ENCODE assay signal across 8 mouse cellular contexts in genomic region chr6:108185685-108186009, GRCm38 (mm10). TPM values are rescaled to one million over a fixed set of nuclear protein-coding genes. Genes with fewer than 3 reads are reported as not detected.
DNase-seq lines count a peak whose midpoint lies in the region; ATAC-seq and TF ChIP-seq lines count a peak whose summit lies in the region.

No protein-coding gene starts in this region.

- intact Hi-C loops in heart, postnatal 10 days (cut with DNase I) = no loop called here

- H3K4me3 ChIP-seq in heart, embryonic 12.5 days = peak overlapping the region; percentile 77
- H3K4me3 ChIP-seq in ES-Bruce4 (ENCODE audit: low read depth, low read length) (no peak overlapping the region; the same call in 1 of the 2 replicates), macrophage (ENCODE audit: inconsistent target) (peak overlapping the region; percentile 74)

- 17% methylated on average over 4 of the region's 4 CpGs for WGBS in heart, embryonic 12.5 days
- WGBS in macrophage (ENCODE audit: missing documents) = 8% methylated on average over 4 of the region's 4 CpGs

- H3K4me1 ChIP-seq in heart, embryonic 12.5 days (replicated peaks) = peaks cover 8% of the 10 kb centered on the region
- H3K4me1 ChIP-seq in ES-Bruce4 (ENCODE audit: control insufficient read depth, insufficient read depth, low read length) = no peaks in the 10 kb centered on the region

- peaks cover 45% of the 10 kb centered on the region for H3K79me2 ChIP-seq in macrophage (ENCODE audit: inconsistent target)

- 0 out of 2 replicates have a peak, but pooled peaks have one; percentile 10 for ATAC-seq in heart, embryonic 12.5 days (ENCODE audit: insufficient number of reproducible peaks, low FRiP score)
- peak; percentile 12; the same call in 1 of the 2 replicates for ATAC-seq in granulocyte monocyte progenitor cell, adult 5-6 weeks (replicated peaks; ENCODE audit: poor library complexity, severe bottlenecking)
- ATAC-seq in megakaryocyte-erythroid progenitor cell, adult 5-6 weeks (replicated peaks; ENCODE audit: low FRiP score, low TSS enrichment, poor library complexity, severe bottlenecking) = no peak

- no peak overlapping the region for H3K27ac ChIP-seq in heart, embryonic 12.5 days (ENCODE audit: poor library complexity, severe bottlenecking)
- H3K27ac ChIP-seq in ES-Bruce4 (ENCODE audit: insufficient read depth, low read length) (no peak overlapping the region), macrophage (no peak overlapping the region)

- H3K9ac ChIP-seq in heart, embryonic 12.5 days = no peak overlapping the region
- peak overlapping the region; percentile 84 for H3K9ac ChIP-seq in ES-Bruce4 (ENCODE audit: low read depth, poor library complexity, severe bottlenecking)

- H3K36me3 ChIP-seq in heart, embryonic 12.5 days = no peaks in the 10 kb centered on the region
- H3K36me3 ChIP-seq in ES-Bruce4 (ENCODE audit: control insufficient read depth, insufficient read depth, low read length, poor library complexity, severe bottlenecking) = no peaks in the 10 kb centered on the region
- H3K36me3 ChIP-seq in macrophage (ENCODE audit: inconsistent target) = peaks cover 8% of the 10 kb centered on the region; the same call in 1 of the 2 replicates

- no peaks in the 10 kb centered on the region for H3K9me3 ChIP-seq in heart, embryonic 12.5 days (replicated peaks)
- no peaks in the 10 kb centered on the region for H3K9me3 ChIP-seq in ES-Bruce4 (replicated peaks; ENCODE audit: control insufficient read depth, insufficient read depth, low read length, poor library complexity, severe bottlenecking)

- no peak for TF ChIP-seq CTCF in ES-Bruce4 (IDR thresholded peaks at IDR 0.05; ENCODE audit: low read depth, low read length)

- peak overlapping the region; percentile 83 for H3K4me2 ChIP-seq in heart, embryonic 12.5 days

- DNase-seq in heart, postnatal 10 days = no peak
- DNase-seq in ovary, postnatal 36 days (ENCODE audit: low spot score) = no peak
- DNase-seq in spleen, adult 12 weeks (ENCODE audit: low spot score) = no peak

- no peak for TF ChIP-seq EP300 in ES-Bruce4 (IDR thresholded peaks at IDR 0.05; ENCODE audit: insufficient read depth, low read depth, low read length)

- TF ChIP-seq POLR2A in ES-Bruce4 (IDR thresholded peaks at IDR 0.05; ENCODE audit: insufficient read depth, low read length) = no peak

- 0 out of 2 replicates have a peak, but pooled peaks cover 8% of the 10 kb centered on the region for H3K27me3 ChIP-seq in heart, embryonic 12.5 days (replicated peaks)
- H3K27me3 ChIP-seq in ES-Bruce4 (ENCODE audit: control insufficient read depth, insufficient read depth, low read length, poor library complexity, severe bottlenecking) = no peaks in the 10 kb centered on the region

RNA-seq across cellular contexts. Expression of gene Sumf1, which starts 0.3 kb away (rescaled TPM):
- 24.6 and 25.2 TPM in 2 replicates for polyA plus RNA-seq in heart, embryonic 12.5 days (2016; fragmentation: Nextera tagmentation; extraction: Ambion mirVana)
- 10 to 100 TPM; 19.9 to 21.6 TPM for total RNA-seq in heart, postnatal 10 days (2021)
- polyA plus RNA-seq in ES-Bruce4 (2011; ENCODE audit: insufficient read depth, insufficient read length, low read depth, missing spikeins) (12.8 and 14.3 TPM in 2 replicates), macrophage (2018) (81.7 to 115 TPM (median 90.0 TPM) in 3 replicates)
- 10.1 and 16.8 TPM in 2 replicates for total RNA-seq in granulocyte monocyte progenitor cell, adult 5-6 weeks (2014; fragmentation: Nextera tagmentation)
- total RNA-seq in granulocyte monocyte progenitor cell, adult 5-6 weeks (2017) = 20.5 and 22.7 TPM in 2 replicates
- 100 to 1,000 TPM in 1 of 26 experiments, 10 to 100 TPM in 25; 25.1 to 108 (median 63.4) TPM for total RNA-seq in macrophage (2018; cell fraction: chromatin; rRNA removed)
- total RNA-seq in macrophage (2018; cell fraction: cytosol; rRNA removed) = 100 to 1,000 TPM in 12 of 26 experiments, 10 to 100 TPM in 14; 69.2 to 127 (median 95.7) TPM
- 100 to 1,000 TPM in 17 of 26 experiments, 10 to 100 TPM in 9; 55.6 to 176 (median 120) TPM for total RNA-seq in macrophage (2018; cell fraction: nucleus; rRNA removed)
- 4.9 and 10.9 TPM in 2 replicates for total RNA-seq in megakaryocyte-erythroid progenitor cell, adult 5-6 weeks (2014; fragmentation: Nextera tagmentation)
- 8.9 and 15.5 TPM in 2 replicates for total RNA-seq in megakaryocyte-erythroid progenitor cell, adult 5-6 weeks (2017)

RNA-seq across cellular contexts. Expression of gene Itpr1, which starts 27.2 kb away (rescaled TPM):
- polyA plus RNA-seq in heart, embryonic 12.5 days (2016; fragmentation: Nextera tagmentation; extraction: Ambion mirVana) = 22.0 and 22.7 TPM in 2 replicates
- total RNA-seq in heart, postnatal 10 days (2021) = 10 to 100 TPM; 66.2 TPM
- 42.5 and 50.0 TPM in 2 replicates for polyA plus RNA-seq in ES-Bruce4 (2011; ENCODE audit: insufficient read depth, insufficient read length, low read depth, missing spikeins)
- 55.2 and 56.4 TPM in 2 replicates for total RNA-seq in granulocyte monocyte progenitor cell, adult 5-6 weeks (2014; fragmentation: Nextera tagmentation)
- 85.0 and 94.5 TPM in 2 replicates for total RNA-seq in granulocyte monocyte progenitor cell, adult 5-6 weeks (2017)
- total RNA-seq in macrophage (2018; cell fraction: chromatin; rRNA removed) = 100 to 1,000 TPM in 17 of 26 experiments, 10 to 100 TPM in 9; 34.5 to 340 (median 132) TPM
- total RNA-seq in macrophage (2018; cell fraction: cytosol; rRNA removed) = 10 to 100 TPM; 13.1 to 53.3 (median 20.5) TPM
- 100 to 1,000 TPM in 13 of 26 experiments, 10 to 100 TPM in 13; 41.8 to 181 (median 98.6) TPM for total RNA-seq in macrophage (2018; cell fraction: nucleus; rRNA removed)
- polyA plus RNA-seq in macrophage (2018) = 7.3 to 19.9 TPM (median 7.5 TPM) in 3 replicates
- 24.8 and 25.7 TPM in 2 replicates for total RNA-seq in megakaryocyte-erythroid progenitor cell, adult 5-6 weeks (2014; fragmentation: Nextera tagmentation)
- total RNA-seq in megakaryocyte-erythroid progenitor cell, adult 5-6 weeks (2017) = 57.6 and 66.5 TPM in 2 replicates
